ENCODE assay signal across 8 mouse cellular contexts in genomic region chr9:108490559-108491285, GRCm38 (mm10). TPM values are rescaled to one million over a fixed set of nuclear protein-coding genes. Genes with fewer than 3 reads are reported as not detected.
DNase-seq lines count a peak whose midpoint lies in the region; ATAC-seq and TF ChIP-seq lines count a peak whose summit lies in the region.

Gene Usp19 (plus strand): TSS chr9:108490602.

- no peaks in the 10 kb centered on the region for H3K9me3 ChIP-seq in kidney, embryonic 14.5 days (ENCODE audit: control insufficient read depth, low read length)
- no peaks in the 10 kb centered on the region for H3K9me3 ChIP-seq in limb, embryonic 15.5 days

- peak; percentile 98 for DNase-seq in A20 (ENCODE audit: low read depth, low spot score)
- DNase-seq in heart, adult 9 months (ENCODE audit: low spot score in 2 of 2) = peak; percentile 95 to 96
- peak; percentile 82 to 88 for DNase-seq in monocyte, adult 2 months (ENCODE audit: low read depth in 1 of 2, low spot score in 2 of 2)
- DNase-seq in spleen, postnatal 36 days (ENCODE audit: low spot score in 2 of 2) = peak; percentile 96 to 97

- no peak for TF ChIP-seq CTCF in bone marrow macrophage, adult 2 months (IDR thresholded peaks at IDR 0.05; ENCODE audit: low read depth, low read length)
- no peak for TF ChIP-seq CTCF in embryonic fibroblast, embryonic 13.5 days (IDR thresholded peaks at IDR 0.05; ENCODE audit: borderline replicate concordance, insufficient read depth, low read length)

- peak within 1 kb of the TSS; percentile 75 for H3K27ac ChIP-seq in bone marrow macrophage, adult 2 months (ENCODE audit: insufficient read depth, low read depth, low read length)
- H3K27ac ChIP-seq in embryonic fibroblast, embryonic 13.5 days (ENCODE audit: insufficient read depth, low read length) = peak within 1 kb of the TSS; percentile 95
- H3K27ac ChIP-seq in kidney, embryonic 14.5 days (ENCODE audit: low read depth, low read length) = peak within 1 kb of the TSS; percentile 97
- H3K27ac ChIP-seq in limb, embryonic 15.5 days = peak within 1 kb of the TSS; percentile 98

- H3K4me2 ChIP-seq in kidney, embryonic 14.5 days (replicated peaks; ENCODE audit: low read depth, low read length) = peak within 1 kb of the TSS; percentile 86
- peak within 1 kb of the TSS; percentile 82 for H3K4me2 ChIP-seq in limb, embryonic 15.5 days

- peak; percentile 95 for ATAC-seq in kidney, embryonic 14.5 days (ENCODE audit: low FRiP score, low TSS enrichment)
- ATAC-seq in limb, embryonic 15.5 days (ENCODE audit: insufficient number of reproducible peaks, low FRiP score, low TSS enrichment, low read depth) = peak; percentile 87

- no peaks in the 10 kb centered on the region for H3K27me3 ChIP-seq in kidney, embryonic 14.5 days (ENCODE audit: control insufficient read depth, insufficient read depth, low read length)
- H3K27me3 ChIP-seq in limb, embryonic 15.5 days = no peaks in the 10 kb centered on the region

- peak within 1 kb of the TSS; percentile 87 for H3K4me3 ChIP-seq in bone marrow macrophage, adult 2 months (ENCODE audit: insufficient read depth, low read length)
- peak within 1 kb of the TSS; percentile 97 for H3K4me3 ChIP-seq in embryonic fibroblast, embryonic 13.5 days (ENCODE audit: insufficient read depth, low read length)
- peak within 1 kb of the TSS; percentile 98 for H3K4me3 ChIP-seq in kidney, embryonic 14.5 days (ENCODE audit: low read length)
- peak within 1 kb of the TSS; percentile 97 for H3K4me3 ChIP-seq in limb, embryonic 15.5 days

- no peak for TF ChIP-seq POLR2A in bone marrow macrophage, adult 2 months (IDR thresholded peaks at IDR 0.05; ENCODE audit: borderline replicate concordance, low read depth, low read length)
- peak; percentile 50 for TF ChIP-seq POLR2A in embryonic fibroblast, embryonic 13.5 days (IDR thresholded peaks at IDR 0.05; ENCODE audit: low read depth, low read length)

- under 1% methylated on average over 69 of the region's 69 CpGs for WGBS in kidney, embryonic 14.5 days
- under 1% methylated on average over 68 of the region's 69 CpGs for WGBS in limb, embryonic 15.5 days

- H3K36me3 ChIP-seq in kidney, embryonic 14.5 days (ENCODE audit: control insufficient read depth, insufficient read depth, low read length) = peaks cover 77% of the 10 kb centered on the region
- H3K36me3 ChIP-seq in limb, embryonic 15.5 days = peaks cover 81% of the 10 kb centered on the region

- H3K4me1 ChIP-seq in bone marrow macrophage, adult 2 months (ENCODE audit: control insufficient read depth, insufficient read depth, low read length) = peaks cover 13% of the 10 kb centered on the region
- no peaks in the 10 kb centered on the region for H3K4me1 ChIP-seq in embryonic fibroblast, embryonic 13.5 days (ENCODE audit: control insufficient read depth, insufficient read depth, low read length)
- peaks cover 11% of the 10 kb centered on the region for H3K4me1 ChIP-seq in kidney, embryonic 14.5 days (ENCODE audit: control insufficient read depth, insufficient read depth, low read length)
- H3K4me1 ChIP-seq in limb, embryonic 15.5 days = peaks cover 24% of the 10 kb centered on the region

- H3K9ac ChIP-seq in kidney, embryonic 14.5 days (ENCODE audit: low read depth, low read length) = peak within 1 kb of the TSS; percentile 97
- H3K9ac ChIP-seq in limb, embryonic 15.5 days = peak within 1 kb of the TSS; percentile 97

RNA-seq across cellular contexts. Expression of gene Usp19, which starts in this region (rescaled TPM):
- 86.8 and 87.1 TPM in 2 replicates for polyA plus RNA-seq in bone marrow macrophage, adult 2 months (2012; ENCODE audit: insufficient read depth, insufficient read length, missing spikeins)
- polyA plus RNA-seq in embryonic fibroblast, embryonic 13.5 days (2011; ENCODE audit: insufficient read length, low read depth, missing spikeins) = 77.0 and 80.7 TPM in 2 replicates
- polyA plus RNA-seq in kidney, embryonic 14.5 days (2014; fragmentation: Nextera tagmentation; extraction: Ambion mirVana) = 45.4 and 69.4 TPM in 2 replicates
- polyA plus RNA-seq in limb, embryonic 15.5 days (2015; fragmentation: Nextera tagmentation; extraction: Ambion mirVana) = 61.4 and 63.3 TPM in 2 replicates

Comparison
In these comparisons a context has a peak if more than half of its experiments do, and no peak if none do; other contexts are left out.
1. Peak in every context shown above with its lines: DNase-seq, ATAC-seq, H3K4me3 ChIP-seq and H3K27ac ChIP-seq.